18 mouse cellular contexts compared by ENCODE assay signal in genomic region chr15:38586594-38586993, GRCm38 (mm10).
"Had no signal": no experiment of that assay in that cellular context is flagged by ENCODE, and none has a peak within 500 bp of the region (broad histone marks: within the 10 kb centered on the region; RNA-seq: fewer than 3 reads in every experiment).

No protein-coding gene starts in this region.

- H3K4me2 ChIP-seq: liver, embryonic 13.5 days; midbrain, embryonic 13.5 days; neural tube, embryonic 12.5 days; neural tube, embryonic 15.5 days had no signal

- H3K36me3 ChIP-seq: liver, embryonic 13.5 days; midbrain, embryonic 13.5 days; neural tube, embryonic 12.5 days; neural tube, embryonic 15.5 days had no signal

- ATAC-seq: midbrain, embryonic 13.5 days had no signal

- H3K9ac ChIP-seq: liver, embryonic 13.5 days; midbrain, embryonic 13.5 days; neural tube, embryonic 12.5 days; neural tube, embryonic 15.5 days had no signal

- H3K4me3 ChIP-seq: left cerebral cortex, adult 2 months; liver, embryonic 13.5 days; midbrain, embryonic 13.5 days; neural tube, embryonic 12.5 days; neural tube, embryonic 15.5 days had no signal

- H3K27ac ChIP-seq: liver, embryonic 13.5 days; midbrain, embryonic 13.5 days; neural tube, embryonic 12.5 days; neural tube, embryonic 15.5 days had no signal

- DNase-seq: kidney, adult 18-20 months; kidney, adult 9 months; kidney, postnatal 14 days; kidney, postnatal 4 days; layer of hippocampus, postnatal 36 days; liver, embryonic 13.5 days; lung, adult 2 months; lung, postnatal 14 days; lung, postnatal 4 days; right cerebral cortex, adult 18-20 months; right cerebral cortex, postnatal 14 days; right cerebral cortex, postnatal 4 days; thymus, adult 18-20 months; thymus, postnatal 36 days had no signal

- H3K4me1 ChIP-seq: liver, embryonic 13.5 days; midbrain, embryonic 13.5 days; neural tube, embryonic 12.5 days; neural tube, embryonic 15.5 days had no signal

- H3K27me3 ChIP-seq: midbrain, embryonic 13.5 days; neural tube, embryonic 12.5 days; neural tube, embryonic 15.5 days had no signal

- H3K9me3 ChIP-seq: liver, embryonic 13.5 days; midbrain, embryonic 13.5 days; neural tube, embryonic 12.5 days; neural tube, embryonic 15.5 days had no signal
